Comparison of ENCODE assay signal across 12 mouse cellular contexts in the genomic region with DNA sequence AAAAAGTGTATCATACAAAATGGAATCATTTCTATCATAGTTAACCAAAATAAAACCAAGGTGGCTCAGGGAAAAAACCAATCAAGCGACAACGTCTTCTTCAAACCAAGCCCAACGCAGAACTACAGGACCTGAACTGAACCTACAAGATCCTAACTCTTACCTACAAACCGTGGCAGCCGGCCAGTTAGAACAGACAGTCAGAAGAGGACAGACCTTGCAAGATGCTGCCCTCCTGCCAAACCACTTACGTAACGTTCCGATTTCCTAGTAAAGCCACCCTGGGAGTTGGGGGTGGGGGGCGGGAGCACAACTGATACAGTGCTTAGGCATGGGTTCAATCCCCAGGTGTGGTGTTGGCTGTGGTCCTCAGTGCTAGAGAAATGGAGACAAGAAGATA. TPM values are rescaled to one million over a fixed set of nuclear protein-coding genes. Genes with fewer than 3 reads are reported as not detected.
DNase-seq lines count a peak whose midpoint lies in the region; ATAC-seq lines count a peak whose summit lies in the region.
"Had no signal": no experiment of that assay in that cellular context is flagged by ENCODE, and none has a peak within 500 bp of the region (broad histone marks: within the 10 kb centered on the region; RNA-seq: fewer than 3 reads in every experiment).

No protein-coding gene starts in this region.

- DNase-seq in heart, adult 11 months, result peak; percentile 87
- no peak for DNase-seq in heart, postnatal 4 days
- peak; percentile 27 for DNase-seq in ovary, postnatal 36 days (ENCODE audit: low spot score)
- DNase-seq in ovary, postnatal 10 days (ENCODE audit: low spot score), result no peak
- DNase-seq in cerebellum, postnatal 14 days, result peak; percentile 17 to 31
- DNase-seq in right cerebral cortex, postnatal 4 days, result no peak
- no peak for DNase-seq in layer of hippocampus, adult 9-10 months (ENCODE audit: low spot score)
- DNase-seq: lung, embryonic 14.5 days had no signal

- H3K4me1 ChIP-seq in hindbrain, embryonic 13.5 days (replicated peaks), result no peaks in the 10 kb centered on the region
- H3K4me1 ChIP-seq: forebrain, embryonic 10.5 days; hindbrain, embryonic 15.5 days had no signal

- H3K36me3 ChIP-seq in hindbrain, embryonic 13.5 days, result peaks cover 8% of the 10 kb centered on the region; the same call in 1 of the 2 replicates

- no peaks in the 10 kb centered on the region for H3K27me3 ChIP-seq in hindbrain, embryonic 13.5 days
- H3K27me3 ChIP-seq: hindbrain, embryonic 15.5 days had no signal

- H3K9me3 ChIP-seq in hindbrain, embryonic 13.5 days, result no peaks in the 10 kb centered on the region
- H3K9me3 ChIP-seq: forebrain, embryonic 10.5 days; hindbrain, embryonic 15.5 days had no signal

- H3K4me3 ChIP-seq in hindbrain, embryonic 13.5 days, result no peak overlapping the region
- H3K4me3 ChIP-seq: forebrain, embryonic 10.5 days; hindbrain, embryonic 15.5 days; left cerebral cortex, adult 2 months had no signal

- H3K9ac ChIP-seq in hindbrain, embryonic 13.5 days, result no peak overlapping the region
- H3K9ac ChIP-seq: hindbrain, embryonic 15.5 days; lung, embryonic 14.5 days had no signal

- whole genome bisulfite sequencing in hindbrain, embryonic 13.5 days, result 96% methylated on average over 9 of the region's 9 CpGs

- no peak for ATAC-seq in hindbrain, embryonic 13.5 days (ENCODE audit: low FRiP score)

- no peak overlapping the region for H3K4me2 ChIP-seq in hindbrain, embryonic 13.5 days
- H3K4me2 ChIP-seq: hindbrain, embryonic 15.5 days; lung, embryonic 14.5 days had no signal

- no peak overlapping the region for H3K27ac ChIP-seq in hindbrain, embryonic 13.5 days
- H3K27ac ChIP-seq: forebrain, embryonic 10.5 days; hindbrain, embryonic 15.5 days; left cerebral cortex, adult 2 months had no signal

RNA-seq across cellular contexts. Expression of a gene that starts 33.5 kb away (rescaled TPM):
- total RNA-seq in heart, postnatal 4 days (2021), result 10 to 100 TPM; 30.7 to 30.9 TPM
- polyA plus RNA-seq in hindbrain, embryonic 13.5 days (2015; fragmentation: Nextera tagmentation; extraction: Ambion mirVana), result 131 and 139 TPM in 2 replicates

Comparison
In these comparisons a context has a peak if more than half of its experiments do, and no peak if none do; other contexts are left out.
1. DNase-seq: peak in heart, adult 11 months (single experiment), ovary, postnatal 36 days (single experiment) and cerebellum, postnatal 14 days (2 of 2); none in heart, postnatal 4 days (single experiment), ovary, postnatal 10 days (single experiment), right cerebral cortex, postnatal 4 days (single experiment) and layer of hippocampus, adult 9-10 months (single experiment).